Mouse (Mus musculus) 416B (cell line): ENCODE measurements around the gene Rassf2.

Experiments used
- DNase-seq: peaks from one replicate; pipeline ENCODE4 v3.0.0; 2011; ENCODE audit warnings: low read depth

Rassf2 gene

DNA sequence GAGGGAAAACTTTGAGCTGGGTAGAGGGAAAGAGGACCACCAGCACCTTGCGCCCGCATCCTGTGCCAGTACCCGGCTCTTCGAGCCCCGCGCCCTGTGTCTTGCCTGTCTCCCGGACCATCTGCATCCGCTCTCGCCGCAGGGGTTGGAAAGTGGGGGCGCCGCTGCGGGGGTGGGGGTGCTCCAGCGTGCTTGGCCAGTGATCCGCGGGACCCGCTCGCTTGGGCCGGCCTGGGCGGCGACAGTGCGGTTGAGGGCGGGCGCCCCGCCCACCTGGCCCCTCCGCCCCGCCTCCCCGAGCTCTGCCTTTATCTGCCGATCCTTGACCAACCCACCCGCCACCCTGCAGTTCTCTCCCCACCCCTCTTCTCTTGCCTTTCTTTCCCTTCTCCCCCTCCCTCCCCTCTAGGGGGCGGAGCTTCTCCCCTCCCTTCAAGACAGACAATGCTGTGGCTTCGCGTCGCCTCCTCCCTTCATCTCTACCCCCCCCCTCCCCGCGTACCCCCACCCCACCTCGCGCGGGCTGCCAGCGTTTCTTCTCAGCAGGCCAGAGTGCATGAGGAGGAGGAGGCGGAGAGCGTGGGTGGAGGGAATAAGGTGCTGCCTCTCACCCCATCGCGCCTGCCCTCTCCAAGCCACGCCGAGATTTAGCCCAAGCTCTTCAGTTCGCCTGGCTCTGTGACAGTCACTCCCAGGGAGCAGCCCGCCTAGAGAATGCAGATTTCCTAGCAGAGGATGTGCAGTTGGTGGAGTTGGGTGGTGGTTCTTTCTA is at the start of gene Rassf2:
Gene Rassf2 (minus strand): TSS at position 613 of the 772 bp plus-strand sequence.
- peak; percentile 96 for DNase-seq

DNA sequence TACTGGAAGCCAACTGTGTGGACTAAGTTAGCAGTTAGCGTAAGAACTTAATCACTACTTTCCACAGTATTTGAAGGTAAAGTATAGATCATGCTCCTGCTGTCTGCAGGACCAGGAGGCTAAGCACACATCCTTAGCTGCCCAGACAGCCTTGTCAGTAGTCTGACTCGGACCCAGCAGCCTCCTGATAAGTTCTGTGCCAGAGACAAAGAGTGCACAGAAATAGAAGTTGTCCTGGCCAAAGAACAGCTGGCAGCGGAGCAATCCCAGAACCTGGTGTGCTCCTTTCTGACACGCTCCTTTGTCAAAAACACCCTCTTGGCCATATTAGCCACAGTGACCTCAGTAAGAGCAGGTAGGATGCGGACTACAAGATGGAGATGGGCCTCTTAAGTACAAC is 49.1 kb upstream of the Rassf2 start:
- DNase-seq = no peak

DNA sequence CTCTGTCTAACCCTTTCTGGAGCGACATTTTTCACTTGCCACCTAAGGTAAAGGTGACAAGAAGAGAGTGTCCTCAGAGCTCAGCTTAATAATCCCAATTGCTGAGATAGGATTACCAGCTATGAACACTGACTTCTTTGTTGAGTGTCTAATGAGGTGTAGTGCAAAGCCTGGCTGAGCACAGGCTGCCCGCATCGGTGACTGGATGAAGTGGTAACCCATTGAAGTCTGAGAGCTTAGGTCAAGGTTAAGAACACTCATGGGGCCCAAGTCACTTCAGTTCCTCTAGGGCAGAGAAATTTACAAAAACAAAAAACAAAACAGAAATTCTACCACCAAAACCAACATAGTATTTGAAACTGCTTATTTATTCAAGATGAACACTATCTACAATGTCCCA is 43.0 kb upstream of the Rassf2 start:
- no peak for DNase-seq

DNA sequence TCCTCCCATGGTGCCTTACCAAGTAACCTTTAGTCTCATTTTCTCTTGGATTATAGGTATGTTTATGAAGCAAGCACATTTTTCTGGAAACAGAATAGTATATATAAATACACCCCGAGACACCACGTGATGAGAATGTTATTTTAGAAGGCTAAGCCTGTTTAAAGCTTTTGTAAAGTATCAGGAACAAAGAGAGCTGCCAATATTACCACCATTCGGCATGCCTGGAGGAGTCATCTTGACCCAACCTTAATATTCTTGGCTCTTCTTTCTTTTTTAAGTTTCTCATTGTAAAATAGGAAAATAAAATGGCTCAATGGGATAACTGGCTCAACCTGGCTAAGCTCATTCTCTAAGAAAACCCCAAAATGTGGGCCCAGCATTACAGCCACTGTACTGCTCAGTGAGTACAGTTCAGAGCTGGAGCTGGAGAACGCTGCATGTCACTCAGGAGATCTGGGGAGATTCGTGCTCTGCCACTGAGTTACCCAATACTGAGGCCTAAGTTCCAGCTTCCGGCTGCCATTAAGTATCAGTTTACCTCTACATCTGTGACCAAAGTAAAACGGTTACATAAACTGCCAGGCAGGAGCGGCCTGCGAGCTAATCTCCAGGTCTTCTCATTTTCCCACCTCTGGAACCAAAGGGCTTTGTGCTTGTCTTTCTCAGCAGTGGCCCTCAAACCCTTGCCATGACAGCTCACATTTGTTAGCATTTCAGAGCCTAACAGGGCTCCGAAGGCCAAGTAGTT is 40.1 kb upstream of the Rassf2 start:
- no peak for DNase-seq

DNA sequence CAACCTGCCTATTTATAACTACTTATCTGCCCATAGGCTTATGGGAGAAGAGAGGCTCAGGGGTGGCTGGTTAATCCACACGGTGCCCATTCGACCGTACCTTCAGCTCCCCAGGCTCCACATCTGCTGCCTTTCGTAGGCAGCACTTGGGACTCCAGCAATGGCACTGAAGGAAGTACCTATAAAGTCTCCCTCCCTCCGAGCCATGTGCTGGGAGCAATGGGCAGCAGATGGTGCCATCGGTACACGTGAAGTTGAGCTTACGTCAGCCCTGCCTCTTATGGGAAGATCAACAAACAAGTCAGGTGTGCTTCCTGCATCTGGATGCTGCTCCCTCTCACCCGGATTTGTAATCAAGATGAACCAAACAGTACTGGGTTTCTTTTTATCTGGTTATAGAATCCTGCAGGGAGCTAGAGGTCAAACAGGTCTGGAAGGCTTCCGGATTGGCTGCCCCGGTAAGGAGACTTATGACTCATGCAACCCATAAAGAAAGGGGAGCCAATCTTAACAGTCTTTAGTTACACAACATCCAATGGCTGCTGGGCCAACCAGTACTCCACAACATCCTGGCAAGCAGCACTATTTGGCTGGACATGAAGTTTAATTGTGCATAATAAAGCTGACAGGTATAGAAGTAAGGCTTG is 34.2 kb upstream of the Rassf2 start:
- peak; percentile 76 for DNase-seq

DNA sequence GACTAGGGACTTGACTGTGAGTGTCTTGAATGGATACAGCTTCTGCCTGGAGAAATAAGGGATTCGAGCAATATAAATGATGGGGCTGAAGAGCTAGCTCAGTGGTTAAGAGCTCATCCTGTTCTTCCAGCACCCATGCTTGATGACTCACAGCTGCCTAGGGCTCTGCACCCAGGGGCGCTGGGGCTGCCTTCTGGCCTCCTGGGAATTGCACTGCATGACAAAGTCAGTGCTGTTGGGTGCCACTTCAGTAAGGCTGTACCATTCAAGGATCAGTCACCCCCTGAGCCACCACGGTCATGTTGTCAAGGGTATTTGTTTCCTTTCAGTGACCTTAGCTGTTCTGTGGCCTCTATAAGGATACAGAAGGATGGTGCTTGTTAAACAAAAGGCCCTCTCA is 33.7 kb upstream of the Rassf2 start:
- no peak for DNase-seq

DNA sequence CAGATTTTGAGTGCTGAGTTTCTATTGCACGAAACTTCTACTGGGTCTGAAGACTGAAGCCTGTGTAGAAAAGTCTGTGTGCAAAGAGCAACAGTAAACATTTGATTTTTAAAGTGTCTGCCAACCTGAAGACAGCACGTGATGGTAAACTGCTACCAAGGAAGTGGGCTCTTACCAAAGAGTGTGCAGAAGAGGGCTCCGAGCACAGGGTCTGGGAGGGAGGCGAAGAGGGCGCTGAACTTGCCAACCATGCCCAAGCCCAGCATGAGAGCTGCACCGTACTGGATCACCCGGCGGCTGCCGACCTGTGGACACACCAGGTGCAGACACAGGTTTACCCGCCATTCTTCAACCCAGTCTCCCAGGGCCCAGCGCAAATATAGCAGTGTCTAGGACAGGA is 31.8 kb upstream of the Rassf2 start:
- no peak for DNase-seq

DNA sequence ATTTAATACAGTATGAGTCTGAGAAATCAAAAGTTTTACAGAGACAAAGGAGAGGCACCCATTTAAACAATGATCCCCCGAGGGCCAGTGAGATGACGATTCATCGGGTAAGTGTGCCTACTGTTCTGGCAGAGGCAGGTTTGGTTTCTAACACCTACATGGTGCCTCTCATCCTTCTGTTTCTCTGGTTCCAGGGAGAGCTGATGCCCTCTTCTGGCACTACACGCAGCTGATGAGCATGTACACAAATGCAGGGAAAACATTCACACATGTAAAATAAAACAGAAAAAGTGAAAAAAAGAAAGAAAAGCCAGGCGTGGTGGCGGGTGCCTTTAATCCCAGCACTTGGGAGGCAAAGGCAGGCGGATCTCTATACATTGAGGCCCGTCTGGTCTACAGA is 29.9 kb upstream of the Rassf2 start:
- peak; percentile 40 for DNase-seq

DNA sequence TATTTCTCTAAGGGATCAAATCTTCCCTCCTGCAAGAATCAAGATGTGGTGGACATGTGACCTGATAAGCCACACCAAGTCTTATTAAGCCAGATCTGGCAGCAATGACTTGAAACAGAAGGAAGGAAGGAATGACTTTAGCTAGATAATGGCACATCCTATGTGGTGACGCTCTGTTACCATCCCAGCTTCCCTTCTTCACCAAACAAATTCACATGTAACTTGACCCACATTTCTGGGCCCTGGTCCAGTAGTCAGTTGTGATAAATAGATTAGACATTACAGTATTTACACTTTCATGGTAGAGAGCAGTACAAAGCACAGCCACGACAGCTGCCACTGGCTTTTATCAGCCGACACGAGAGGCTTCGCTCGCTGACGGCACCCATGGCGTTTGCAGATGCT is 25.3 kb upstream of the Rassf2 start:
- DNase-seq = peak; percentile 98

DNA sequence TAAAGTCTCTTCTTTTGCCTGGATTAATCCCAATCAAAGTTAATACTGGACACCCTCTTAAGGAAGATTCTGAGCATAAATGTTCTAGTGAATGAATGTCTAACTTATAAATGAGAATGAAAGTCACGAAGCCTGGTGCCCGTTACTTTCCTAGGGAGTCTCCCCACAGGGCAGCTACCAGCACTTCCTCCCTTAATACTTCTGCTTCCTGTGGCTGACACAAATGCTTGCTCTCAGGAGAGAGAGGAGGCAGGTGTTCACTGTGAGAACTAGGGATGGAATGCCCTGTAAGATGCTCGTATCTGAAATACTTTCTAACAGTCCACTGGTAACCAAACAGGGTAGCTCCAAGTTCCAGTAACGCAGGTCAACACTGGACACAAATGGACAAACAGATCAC is 23.8 kb upstream of the Rassf2 start:
- peak; percentile 29 for DNase-seq

DNA sequence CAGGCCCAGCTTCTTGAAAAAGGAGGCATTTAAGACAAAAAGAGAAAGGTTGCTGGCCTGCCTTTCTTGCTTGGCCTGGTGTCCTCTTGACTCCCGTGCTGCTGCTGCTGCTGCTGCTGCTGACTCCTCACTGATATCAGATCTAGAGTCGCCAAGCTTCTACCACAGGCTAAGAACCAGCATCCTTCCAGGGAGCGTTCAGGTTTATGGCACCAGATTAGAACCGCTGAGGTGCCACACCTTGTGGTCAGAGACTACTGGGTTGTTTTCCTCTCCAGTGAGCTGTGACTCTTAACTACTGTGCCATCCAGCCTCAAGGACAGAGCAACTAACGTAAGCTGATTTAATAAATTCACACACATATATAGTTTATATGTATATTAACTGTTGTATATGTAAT is 21.7 kb upstream of the Rassf2 start:
- peak; percentile 72 for DNase-seq

DNA sequence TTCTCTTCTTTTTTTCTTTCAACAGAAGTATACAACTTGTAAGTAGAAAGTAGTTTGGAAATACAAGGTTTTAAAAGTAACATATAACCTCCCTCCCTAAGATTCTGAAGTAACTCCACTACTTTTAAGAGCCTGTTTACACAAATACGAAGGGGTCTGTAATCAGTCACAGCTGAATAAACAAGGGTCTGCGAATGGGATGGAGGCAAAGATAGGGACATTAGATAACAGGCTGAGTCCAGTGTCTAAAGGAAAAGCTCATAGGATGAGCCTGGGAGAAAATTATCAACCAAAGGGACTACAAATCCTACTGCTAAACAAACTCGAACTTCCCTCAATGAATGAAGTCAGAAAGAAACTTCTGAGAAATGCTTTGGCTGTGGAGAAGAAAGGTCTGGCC is 19.9 kb upstream of the Rassf2 start:
- DNase-seq = no peak

DNA sequence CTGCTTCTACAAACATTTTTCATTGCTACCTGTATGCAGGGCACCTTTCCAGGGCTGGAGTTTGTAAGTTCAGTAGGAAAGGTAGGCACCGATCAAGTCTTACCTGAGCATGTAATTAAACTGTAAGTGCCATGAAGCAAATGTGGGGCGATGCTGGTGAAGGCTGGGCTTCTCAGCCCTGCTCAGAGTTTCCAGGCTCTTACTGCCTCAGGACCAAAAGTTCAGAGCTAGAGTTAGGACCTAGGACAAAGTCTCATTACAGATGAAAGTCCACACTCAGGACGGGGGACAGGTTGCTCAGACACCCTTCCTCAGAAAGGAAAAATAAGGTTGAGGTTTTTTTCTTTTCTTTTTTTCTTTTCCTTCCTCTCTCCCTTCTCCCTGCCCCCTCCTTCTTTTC is 19.4 kb upstream of the Rassf2 start:
- DNase-seq = no peak

DNA sequence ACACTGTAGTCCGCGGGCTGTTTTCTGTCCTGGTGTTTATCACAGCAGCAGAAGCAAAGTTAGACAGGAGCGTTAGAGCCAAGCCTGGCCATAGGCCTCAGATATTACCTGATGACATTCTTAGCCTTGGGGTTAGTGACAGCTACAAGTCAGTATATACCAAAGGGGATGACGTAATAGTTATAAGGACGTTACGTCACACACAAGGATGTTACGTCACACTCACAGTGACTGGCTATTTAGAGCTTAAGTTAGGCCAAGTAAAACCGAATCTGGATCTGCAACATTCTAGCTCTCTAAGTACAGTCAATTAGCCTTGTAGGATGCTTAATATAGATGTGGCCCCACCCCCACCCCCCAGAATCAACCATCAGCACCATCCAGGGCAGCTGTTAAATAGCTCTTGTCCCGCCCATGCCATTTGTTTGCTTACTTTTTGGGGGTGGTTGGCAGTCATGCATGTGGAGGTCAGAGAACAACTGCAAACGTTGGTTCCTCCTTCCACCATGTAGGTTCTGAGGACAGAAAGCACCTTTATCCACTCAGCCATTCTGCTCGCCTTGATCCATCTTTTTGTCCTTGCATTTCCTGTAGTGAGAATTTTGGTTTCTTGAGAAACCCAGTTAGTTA is 18.2 kb upstream of the Rassf2 start:
- peak; percentile 83 for DNase-seq

DNA sequence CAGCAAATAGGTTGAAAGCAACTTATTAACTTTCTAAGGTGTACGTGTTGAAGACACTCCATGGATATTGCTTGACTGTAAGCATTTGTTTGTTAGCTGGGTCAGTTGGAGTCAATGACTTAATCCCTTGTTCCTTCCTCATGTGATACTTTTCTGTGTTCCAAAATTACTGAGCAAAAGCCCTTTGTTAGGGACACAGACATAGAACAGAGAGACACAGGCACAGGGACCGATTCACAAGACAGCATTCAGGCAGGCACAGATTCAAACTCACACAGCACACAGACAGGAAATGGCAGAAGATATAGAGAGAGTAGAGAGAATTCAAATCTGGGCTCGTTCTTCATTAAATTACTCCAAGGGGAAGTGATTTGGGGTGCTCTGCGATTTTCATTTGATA is 17.3 kb upstream of the Rassf2 start:
- no peak for DNase-seq

DNA sequence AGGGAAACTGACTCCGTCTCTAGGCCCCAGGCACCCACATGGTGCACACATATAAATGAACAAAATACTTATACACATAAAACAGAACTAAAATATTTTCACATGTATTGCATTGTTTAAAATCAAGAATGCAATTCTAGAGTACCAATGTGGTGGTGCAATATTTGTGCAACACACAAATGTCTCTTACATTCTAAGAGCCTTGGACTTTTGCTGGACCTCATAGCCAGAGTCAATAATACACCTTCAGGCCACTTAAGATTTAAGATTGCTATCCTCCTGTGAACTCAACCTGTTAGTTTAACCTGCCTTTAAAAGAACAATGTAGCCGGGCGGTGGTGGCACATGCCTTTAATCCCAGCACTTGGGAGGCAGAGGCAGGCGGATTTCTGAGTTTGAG is 16.6 kb upstream of the Rassf2 start:
- DNase-seq = no peak

DNA sequence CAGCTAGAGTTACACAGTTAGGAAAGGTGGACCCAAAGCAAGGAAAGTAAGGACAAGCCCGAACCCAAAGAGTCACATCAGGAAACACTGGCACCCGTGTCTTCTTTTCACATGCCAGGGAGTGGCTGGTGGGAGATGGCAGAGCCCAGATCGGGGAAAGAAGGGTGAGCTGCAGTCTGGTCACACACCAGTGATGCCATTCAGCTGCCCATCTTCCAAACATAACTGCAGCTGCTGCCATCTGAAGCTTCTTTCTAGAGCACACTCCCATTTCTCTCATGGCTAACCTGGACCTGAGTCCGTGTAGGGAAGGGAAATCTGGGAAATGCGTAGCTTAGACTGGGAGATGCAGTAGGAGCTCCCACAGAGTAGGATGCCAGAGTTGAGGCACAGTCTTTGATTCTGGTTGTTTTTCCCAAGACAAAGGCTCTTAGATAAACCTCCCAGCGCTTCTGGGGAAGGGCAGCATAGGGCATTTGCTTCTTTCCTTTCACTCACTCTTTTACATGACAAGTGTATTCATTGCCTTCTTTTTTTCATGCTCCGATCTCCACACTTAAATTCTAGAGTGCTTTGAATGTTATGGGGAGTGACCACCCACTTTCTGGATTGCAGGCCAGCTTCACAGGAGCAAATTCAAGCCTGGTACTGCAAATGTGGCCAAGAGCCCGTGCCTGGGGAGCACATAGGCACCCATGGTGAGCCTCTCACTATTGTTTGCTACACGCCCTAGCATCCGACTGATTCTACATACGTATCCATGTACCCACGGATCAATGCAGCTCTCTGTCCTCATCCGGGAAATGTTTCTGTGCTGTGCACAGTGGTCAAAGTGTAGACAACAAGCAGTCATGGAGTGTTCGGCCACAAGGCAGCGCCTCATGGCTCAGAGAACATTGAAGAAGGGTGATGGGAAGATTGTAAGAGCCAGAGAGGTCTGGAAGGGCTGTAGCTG is 14.5 kb upstream of the Rassf2 start:
- no peak for DNase-seq

DNA sequence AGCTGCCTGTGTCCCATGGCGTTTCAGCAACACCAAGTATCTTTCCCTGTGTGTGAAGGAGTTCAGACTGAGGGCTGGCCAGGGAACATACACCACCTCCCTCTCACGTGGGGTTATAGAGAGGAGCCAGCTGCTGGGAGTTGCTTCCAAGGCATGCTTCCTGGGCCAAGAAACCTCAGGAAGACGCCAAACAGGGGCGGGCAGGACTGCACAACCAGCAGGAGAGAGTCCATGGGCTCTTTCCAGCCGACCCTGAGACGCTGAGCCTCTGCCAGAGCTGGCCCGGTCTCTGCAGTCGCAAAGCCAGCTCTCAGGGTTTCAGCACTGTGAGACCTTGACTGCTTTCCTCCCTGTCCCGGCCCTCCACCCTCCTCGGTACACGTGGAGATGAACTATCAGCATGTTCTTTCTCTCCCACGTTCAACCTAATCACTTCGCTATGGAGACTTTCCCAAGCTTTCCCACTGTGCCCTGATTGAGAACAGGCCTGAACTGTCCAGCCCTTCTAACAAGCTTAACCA is 13.1 kb upstream of the Rassf2 start:
- no peak for DNase-seq

DNA sequence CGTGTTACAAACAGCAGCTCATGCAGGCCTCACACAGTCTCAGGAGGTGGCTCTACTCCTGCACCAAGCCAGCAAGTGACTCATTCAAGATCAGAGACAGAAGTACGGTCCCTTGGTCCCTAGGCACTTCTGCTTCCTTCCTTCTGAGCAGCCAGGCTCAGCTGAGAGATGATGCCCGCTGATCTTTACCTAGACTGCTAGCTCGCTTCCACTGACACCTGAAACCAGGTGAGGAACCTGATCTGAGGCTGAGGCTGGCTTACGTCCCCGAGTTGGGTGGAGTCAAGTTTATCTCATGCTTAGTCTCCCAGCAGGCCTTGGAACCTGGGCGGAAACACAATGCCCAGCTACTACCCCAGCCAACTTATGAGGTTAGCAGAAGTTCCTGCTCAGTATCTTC is 9.8 kb upstream of the Rassf2 start:
- DNase-seq = peak; percentile 42

DNA sequence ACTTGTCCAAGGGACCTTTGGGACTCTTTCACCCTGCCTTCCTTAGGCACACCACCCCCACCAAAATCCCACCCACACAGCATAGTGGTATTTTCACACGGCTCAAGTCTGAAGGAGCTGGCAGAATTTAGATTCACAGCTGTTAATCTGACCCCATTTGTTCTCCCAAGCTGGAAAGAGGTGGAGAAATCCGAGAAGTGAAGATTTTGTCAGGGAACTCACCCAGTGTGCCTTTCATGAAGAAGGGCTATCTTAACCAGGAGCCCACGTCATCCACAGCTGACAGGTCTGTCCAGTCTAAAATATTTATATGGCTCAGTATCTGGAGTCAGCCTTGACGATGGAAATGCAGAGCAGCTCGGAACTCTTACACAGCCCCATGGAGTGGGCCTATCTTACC is 6.3 kb upstream of the Rassf2 start:
- no peak for DNase-seq

DNA sequence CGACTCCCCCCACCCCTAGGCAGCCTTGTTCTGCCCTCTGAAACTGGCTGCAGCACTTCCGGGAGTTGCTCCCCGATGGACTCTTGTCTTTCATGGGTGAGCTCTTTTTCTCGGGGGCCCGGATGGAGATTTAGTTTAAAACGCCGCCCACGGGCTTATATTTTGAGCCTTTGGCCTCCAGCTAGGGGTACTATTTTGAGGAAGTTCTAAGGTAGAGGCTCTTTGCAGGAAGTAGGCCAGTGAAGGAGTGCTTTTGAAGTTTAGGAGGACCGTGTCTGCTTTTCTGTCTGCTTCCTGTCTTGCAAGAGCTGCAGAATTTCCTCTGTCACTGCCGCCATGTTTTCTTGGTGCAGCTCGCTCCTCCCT is 5.4 kb upstream of the Rassf2 start:
- DNase-seq = peak; percentile 44
